Mouse (Mus musculus): ENCODE results near the gene Elfn1.

DNA sequence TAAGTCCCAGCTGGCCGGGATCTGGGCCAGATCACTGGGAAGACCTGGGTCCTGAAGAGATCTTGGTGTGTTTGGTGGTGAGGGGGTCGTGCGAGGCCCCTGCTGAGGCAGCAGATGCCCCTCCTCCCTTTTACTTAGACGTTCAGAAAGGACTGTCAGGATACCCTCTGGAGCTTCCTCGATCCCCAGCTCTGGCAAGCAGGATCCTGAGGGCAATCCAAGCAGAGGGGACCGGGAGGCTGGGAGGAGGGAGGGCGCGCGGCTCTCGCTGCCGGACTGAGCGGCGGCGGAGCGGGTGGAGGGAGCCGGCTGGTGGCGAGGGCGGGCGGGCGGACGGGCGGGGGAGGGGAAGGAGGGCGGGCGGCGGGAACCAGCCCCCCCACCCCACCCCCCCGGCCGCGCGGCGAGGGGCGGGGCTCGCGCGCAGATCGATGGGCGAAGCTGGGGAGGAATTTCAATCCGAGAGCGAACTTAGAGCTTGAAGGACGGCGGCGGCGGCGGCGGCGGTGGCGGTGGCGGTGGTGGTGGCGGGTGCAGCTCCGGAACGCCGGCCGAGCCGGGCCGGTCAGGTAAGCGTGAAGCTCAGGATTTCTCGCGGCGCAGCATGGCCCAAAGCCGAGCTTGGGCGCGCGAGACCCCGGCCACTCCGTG, 4.5 kb downstream of the Elfn1 start:
- TF ChIP-seq POLR2A (IDR thresholded peaks at IDR 0.05; ENCODE audit: borderline replicate concordance, extremely low read depth, low read depth, low read length), result no peak
- TF ChIP-seq CTCF (IDR thresholded peaks at IDR 0.05; ENCODE audit: insufficient read depth, low read length), result no peak

Data from lung, adult 2 months (tissue).